Mouse (Mus musculus) central nervous system, embryonic 14 days (tissue): ENCODE data around the gene Hist1h4h. TPM values are rescaled to one million over a fixed set of nuclear protein-coding genes. Genes with fewer than 3 reads are reported as not detected.

ENCODE experiments used
- polyA plus RNA-seq: library from polyadenylated mRNA; depleted of rRNA; stranded (reverse); fragments of >200 nt; gene quantifications from 2 replicates; pipeline ENCODE4 v1.2.3, GENCODE M21; 2012; rRNA removed

Hist1h4h gene
- polyA plus RNA-seq, 1 experiment, result 20.5 TPM

Other genes starting within 250 kb of the Hist1h4h start
- gene Zfp322a, start 161.8 kb upstream of the Hist1h4h start, polyA plus RNA-seq, result 22.2 and 24.3 TPM in 2 replicates
- 8.5 and 9.1 TPM in 2 replicates for gene Abt1, start 107.2 kb upstream of the Hist1h4h start, polyA plus RNA-seq
- 0.06 and 0.07 TPM in 2 replicates for gene Btn1a1, start 65.1 kb upstream of the Hist1h4h start, polyA plus RNA-seq
- 0.04 and 0.11 TPM in 2 replicates for gene Btn2a2, start 42.2 kb upstream of the Hist1h4h start, polyA plus RNA-seq
- 187 and 225 TPM in 2 replicates for gene Hist1h2af, start 2.9 kb downstream of the Hist1h4h start, polyA plus RNA-seq
- 16.6 and 25.3 TPM in 2 replicates for gene Hist1h3g, start 4.4 kb downstream of the Hist1h4h start, polyA plus RNA-seq
- 2.4 and 4.0 TPM in 2 replicates for gene Hist1h2bh, start 12.3 kb downstream of the Hist1h4h start, polyA plus RNA-seq
- 2.5 and 3.5 TPM in 2 replicates for gene Hist1h3f, start 13.0 kb downstream of the Hist1h4h start, polyA plus RNA-seq
- 10.2 and 14.3 TPM in 2 replicates for gene Hist1h4f, start 20.6 kb downstream of the Hist1h4h start, polyA plus RNA-seq
- 0.30 and 0.45 TPM in 2 replicates for gene Hist1h1d, start 22.2 kb downstream of the Hist1h4h start, polyA plus RNA-seq
- gene Hist1h3e, start 31.3 kb downstream of the Hist1h4h start, polyA plus RNA-seq, result 20.2 and 31.1 TPM in 2 replicates
- 9.2 and 10.5 TPM in 2 replicates for gene Hist1h2ae, start 40.2 kb downstream of the Hist1h4h start, polyA plus RNA-seq
- 17.6 and 25.1 TPM in 2 replicates for gene Hist1h2bg, start 40.3 kb downstream of the Hist1h4h start, polyA plus RNA-seq
- gene Hist1h2bf, start 43.1 kb downstream of the Hist1h4h start, polyA plus RNA-seq, result 7.5 and 10.9 TPM in 2 replicates
- 4.5 and 5.4 TPM in 2 replicates for gene Hist1h2ad, start 43.3 kb downstream of the Hist1h4h start, polyA plus RNA-seq
- 14.9 and 24.5 TPM in 2 replicates for gene Hist1h3d, start 44.7 kb downstream of the Hist1h4h start, polyA plus RNA-seq
- 6.8 and 9.8 TPM in 2 replicates for gene Hist1h4d, start 50.5 kb downstream of the Hist1h4h start, polyA plus RNA-seq
- gene Hist1h2be, start 90.1 kb downstream of the Hist1h4h start, polyA plus RNA-seq, result 2.1 and 2.5 TPM in 2 replicates
- gene Hist1h1e, start 91.5 kb downstream of the Hist1h4h start, polyA plus RNA-seq, result 5.2 and 7.1 TPM in 2 replicates
- 1.2 and 1.3 TPM in 2 replicates for gene Hist1h2ac, start 152.9 kb downstream of the Hist1h4h start, polyA plus RNA-seq
- 25.7 and 29.8 TPM in 2 replicates for gene Hist1h2bc, start 153.1 kb downstream of the Hist1h4h start, polyA plus RNA-seq
- gene Hist1h1t, start 164.8 kb downstream of the Hist1h4h start, polyA plus RNA-seq, result 0.16 TPM in 1 of 2 replicates, not detected in the other
- 7.0 and 8.6 TPM in 2 replicates for gene Hist1h4c, start 167.4 kb downstream of the Hist1h4h start, polyA plus RNA-seq
- gene Hfe, start 179.8 kb downstream of the Hist1h4h start, polyA plus RNA-seq, result 2.3 and 2.4 TPM in 2 replicates
- 12.2 and 12.7 TPM in 2 replicates for gene Hist1h1c, start 207.8 kb downstream of the Hist1h4h start, polyA plus RNA-seq
- 19.7 and 29.1 TPM in 2 replicates for gene Hist1h3c, start 214.6 kb downstream of the Hist1h4h start, polyA plus RNA-seq
- 6.1 and 9.8 TPM in 2 replicates for gene Hist1h2bb, start 215.7 kb downstream of the Hist1h4h start, polyA plus RNA-seq
- 24.0 and 28.7 TPM in 2 replicates for gene Hist1h2ab, start 220.1 kb downstream of the Hist1h4h start, polyA plus RNA-seq
- 26.1 and 47.9 TPM in 2 replicates for gene Hist1h3b, start 221.2 kb downstream of the Hist1h4h start, polyA plus RNA-seq
- 20.0 and 24.9 TPM in 2 replicates for gene Hist1h4b, start 226.0 kb downstream of the Hist1h4h start, polyA plus RNA-seq
- 8.6 and 12.5 TPM in 2 replicates for gene Hist1h4a, start 230.2 kb downstream of the Hist1h4h start, polyA plus RNA-seq
- gene Hist1h3a, start 231.3 kb downstream of the Hist1h4h start, polyA plus RNA-seq, result 15.6 and 21.5 TPM in 2 replicates
- gene Hist1h1a, start 232.6 kb downstream of the Hist1h4h start, polyA plus RNA-seq, result 3.5 and 4.3 TPM in 2 replicates
- 0.02 TPM in 1 of 2 replicates, not detected in the other for gene Trim38, start 238.9 kb downstream of the Hist1h4h start, polyA plus RNA-seq